Mouse (Mus musculus): ENCODE measurements around the gene Cda. TPM values are rescaled to one million over a fixed set of nuclear protein-coding genes. Genes with fewer than 3 reads are reported as not detected.

Cda gene
- total and polyA plus RNA-seq, 3 experiments, result 12.4 to 26.1 TPM; not detected in 1

GRCm38 (mm10) chr4:138311595-138311994 lies 56.2 kb downstream of the Cda start:
- Histone ChIP-seq H3K27me3 (ENCODE audit: control insufficient read depth in 1 of 2, insufficient read depth in 2 of 2, low read length in 2 of 2) (no peaks in the 10 kb centered on the region), H3K27ac (ENCODE audit: control insufficient read depth, low read depth, low read length) (no peak overlapping the region), H3K79me2 (ENCODE audit: control insufficient read depth, insufficient read depth, low read length, poor library complexity) (peaks cover 13% of the 10 kb centered on the region; the same call in 1 of the 2 replicates), H3K36me3 (ENCODE audit: control insufficient read depth in 1 of 2, insufficient read depth in 2 of 2, low read length in 2 of 2) (peaks cover 11 to 13% of the 10 kb centered on the region in 2 experiments), H3K4me3 (ENCODE audit: control insufficient read depth in 1 of 2, insufficient read depth in 1 of 2, low read depth in 2 of 2, low read length in 2 of 2) (no peak overlapping the region), H3K9me3 (replicated peaks; ENCODE audit: insufficient read depth, low read length) (no peaks in the 10 kb centered on the region), H3K4me1 (ENCODE audit: control insufficient read depth in 1 of 2, insufficient read depth in 2 of 2, low read length in 2 of 2) (peaks cover 9 to 17% of the 10 kb centered on the region in 2 experiments; a peak in 3 of 4 replicates), H3K9ac (ENCODE audit: control insufficient read depth, low read depth, low read length, poor library complexity, severe bottlenecking) (no peak overlapping the region)
- DNase-seq (ENCODE audit: low read depth, low spot score), result no peak
- TF ChIP-seq KAT2A (conservative IDR thresholded peaks at IDR 0.05; ENCODE audit: low read depth, low read length) (no peak), MAX (IDR thresholded peaks at IDR 0.05; ENCODE audit: low read length) (no peak), USF2 (IDR thresholded peaks at IDR 0.05; ENCODE audit: borderline replicate concordance in 1 of 2, insufficient read depth in 1 of 2, low read depth in 1 of 2, low read length in 2 of 2) (no peak), EP300 (IDR thresholded peaks at IDR 0.05; ENCODE audit: low read depth in 1 of 2, low read length in 2 of 2) (no peak), SIN3A (IDR thresholded peaks at IDR 0.05; ENCODE audit: low read length) (no peak), RAD21 (IDR thresholded peaks at IDR 0.05; ENCODE audit: low read depth, low read length) (no peak), GABPA (IDR thresholded peaks at IDR 0.05; ENCODE audit: low read depth, low read length) (no peak), ZMIZ1 (IDR thresholded peaks at IDR 0.05; ENCODE audit: low read depth, low read length) (no peak), HCFC1 (IDR thresholded peaks at IDR 0.05; ENCODE audit: low read depth, low read length) (no peak), CTCF (IDR thresholded peaks at IDR 0.05 in 2 of 3, conservative IDR thresholded peaks at IDR 0.05 in 1 of 3; ENCODE audit: control insufficient read depth in 1 of 3, insufficient read depth in 1 of 3, low read depth in 2 of 3, low read length in 3 of 3, poor library complexity in 1 of 3, severe bottlenecking in 1 of 3) (no peak), SMC3 (IDR thresholded peaks at IDR 0.05; ENCODE audit: low read depth, low read length) (no peak), NRF1 (IDR thresholded peaks at IDR 0.05; ENCODE audit: insufficient read depth, low read depth, low read length, poor library complexity, severe bottlenecking) (no peak), POLR2AphosphoS2 (IDR thresholded peaks at IDR 0.05; ENCODE audit: low read length) (no peak), ZC3H11A (IDR thresholded peaks at IDR 0.05; ENCODE audit: low read depth, low read length) (no peak), POLR2AphosphoS5 (IDR thresholded peaks at IDR 0.05; ENCODE audit: borderline replicate concordance, low read depth, low read length) (no peak)

- Histone ChIP-seq H3K27ac (ENCODE audit: control insufficient read depth, low read depth, low read length) (no peak overlapping the region), H3K4me1 (ENCODE audit: control insufficient read depth in 1 of 2, insufficient read depth in 2 of 2, low read length in 2 of 2) (peaks cover 9 to 19% of the 10 kb centered on the region in 2 experiments; a peak in 3 of 4 replicates), H3K9ac (ENCODE audit: control insufficient read depth, low read depth, low read length, poor library complexity, severe bottlenecking) (no peak overlapping the region), H3K36me3 (ENCODE audit: control insufficient read depth in 1 of 2, insufficient read depth in 2 of 2, low read length in 2 of 2) (peaks cover 11 to 13% of the 10 kb centered on the region in 2 experiments), H3K79me2 (ENCODE audit: control insufficient read depth, insufficient read depth, low read length, poor library complexity) (peaks cover 23% of the 10 kb centered on the region), H3K9me3 (replicated peaks; ENCODE audit: insufficient read depth, low read length) (no peaks in the 10 kb centered on the region), H3K27me3 (ENCODE audit: control insufficient read depth in 1 of 2, insufficient read depth in 2 of 2, low read length in 2 of 2) (no peaks in the 10 kb centered on the region), H3K4me3 (ENCODE audit: control insufficient read depth in 1 of 2, insufficient read depth in 1 of 2, low read depth in 2 of 2, low read length in 2 of 2) (no peak overlapping the region)
- TF ChIP-seq TAL1 (IDR thresholded peaks at IDR 0.05; ENCODE audit: low read length) (no peak), ZNF384 (IDR thresholded peaks at IDR 0.05; ENCODE audit: low read depth, low read length) (no peak), TBP (IDR thresholded peaks at IDR 0.05; ENCODE audit: low read depth, low read length) (no peak), SMC3 (IDR thresholded peaks at IDR 0.05; ENCODE audit: low read depth, low read length) (no peak), CTCF (IDR thresholded peaks at IDR 0.05 in 2 of 3, conservative IDR thresholded peaks at IDR 0.05 in 1 of 3; ENCODE audit: control insufficient read depth in 1 of 3, insufficient read depth in 1 of 3, low read depth in 2 of 3, low read length in 3 of 3, poor library complexity in 1 of 3, severe bottlenecking in 1 of 3) (no peak), BHLHE40 (IDR thresholded peaks at IDR 0.05; ENCODE audit: borderline replicate concordance, low read depth, low read length) (no peak), MXI1 (IDR thresholded peaks at IDR 0.05; ENCODE audit: low read depth, low read length) (no peak), ZKSCAN1 (IDR thresholded peaks at IDR 0.05; ENCODE audit: low read depth, low read length) (no peak), MAZ (IDR thresholded peaks at IDR 0.05; ENCODE audit: low read depth, low read length) (no peak), CHD2 (IDR thresholded peaks at IDR 0.05; ENCODE audit: low read length) (no peak), UBTF (IDR thresholded peaks at IDR 0.05; ENCODE audit: borderline replicate concordance, insufficient read depth, low read depth, low read length) (no peak), NELFE (IDR thresholded peaks at IDR 0.05; ENCODE audit: low read depth, low read length) (no peak), POLR2AphosphoS2 (IDR thresholded peaks at IDR 0.05; ENCODE audit: low read length) (no peak), MYB (IDR thresholded peaks at IDR 0.05; ENCODE audit: low read depth, low read length) (no peak), KAT2A (conservative IDR thresholded peaks at IDR 0.05; ENCODE audit: low read depth, low read length) (no peak), RAD21 (IDR thresholded peaks at IDR 0.05; ENCODE audit: low read depth, low read length) (no peak), ZC3H11A (IDR thresholded peaks at IDR 0.05; ENCODE audit: low read depth, low read length) (no peak), CHD1 (IDR thresholded peaks at IDR 0.05; ENCODE audit: low read depth, low read length) (no peak)
- no peak for DNase-seq (ENCODE audit: low read depth, low spot score)
Measured at GRCm38 (mm10) chr4:138310311-138310910, 57.4 kb downstream of the Cda start.

Data from MEL (cell line).